Comparison of ENCODE assay signal across 8 mouse cellular contexts in genomic region chr11:88613771-88614526, GRCm38 (mm10).
DNase-seq lines count a peak whose midpoint lies in the region; ATAC-seq lines count a peak whose summit lies in the region.

No protein-coding gene starts in this region.

- ATAC-seq in liver, embryonic 15.5 days (ENCODE audit: insufficient read depth) = no peak; the same call in 1 of the 2 replicates

- no peaks in the 10 kb centered on the region for H3K9me3 ChIP-seq in liver, embryonic 15.5 days (replicated peaks)

- peak overlapping the region; percentile 61 for H3K27ac ChIP-seq in liver, embryonic 15.5 days (replicated peaks)

- peak; percentile 68 for DNase-seq in CD4-positive helper T cell, adult 2 months (ENCODE audit: low read depth, low spot score)
- peak; percentile 54 for DNase-seq in MN1 (ENCODE audit: low spot score)
- DNase-seq in heart, postnatal 25 days (ENCODE audit: low spot score) = peak; percentile 22
- DNase-seq in natural killer cell, adult 2 months (ENCODE audit: low spot score in 2 of 2) = peak; percentile 58 to 65
- DNase-seq in right cerebral cortex, adult 2 months (ENCODE audit: low spot score in 2 of 2) = no peak
- no peak for DNase-seq in adrenal gland, adult 2 months
- DNase-seq in adrenal gland, postnatal 25 days = no peak

- intact Hi-C loops in heart, postnatal 25 days (cut with DNase I) = no loop called here

- 0 out of 2 replicates have a peak overlapping the region, but pooled peaks have one; percentile 1 for H3K9ac ChIP-seq in liver, embryonic 15.5 days

- WGBS in liver, embryonic 15.5 days (ENCODE audit: insufficient replicate concordance) = 8% methylated on average over 11 of the region's 11 CpGs

- H3K27me3 ChIP-seq in liver, embryonic 15.5 days = no peaks in the 10 kb centered on the region

- peak overlapping the region; percentile 9; the same call in 1 of the 2 replicates for H3K4me3 ChIP-seq in liver, embryonic 15.5 days (replicated peaks)

- peak overlapping the region; percentile 54 for H3K4me2 ChIP-seq in liver, embryonic 15.5 days

- no peaks in the 10 kb centered on the region for H3K36me3 ChIP-seq in liver, embryonic 15.5 days (replicated peaks)

- peaks cover 69% of the 10 kb centered on the region for H3K4me1 ChIP-seq in liver, embryonic 15.5 days (replicated peaks)

Comparison
In these comparisons a context has a peak if more than half of its experiments do, and no peak if none do; other contexts are left out.
1. DNase-seq: peak in CD4-positive helper T cell, adult 2 months (single experiment), MN1 (single experiment), heart, postnatal 25 days (single experiment) and natural killer cell, adult 2 months (2 of 2); none in right cerebral cortex, adult 2 months (0 of 2), adrenal gland, adult 2 months (single experiment) and adrenal gland, postnatal 25 days (single experiment).